Mouse (Mus musculus): ENCODE measurements around the gene Zfp595. TPM values are rescaled to one million over a fixed set of nuclear protein-coding genes. Genes with fewer than 3 reads are reported as not detected.
"Not testable (repeated sequence)": the region's sequence is repeated elsewhere in the genome, so short reads cannot be mapped to it uniquely, and the experiment has no call there.

Zfp595 gene
- 2.9 and 3.5 TPM in 2 replicates for polyA plus RNA-seq (2014; fragmentation: Nextera tagmentation; extraction: Ambion mirVana)

GRCm38 (mm10) chr13:67332019-67332724 is at the start of gene Zfp595:
TSS of gene Zfp595 (minus strand) at chr13:67332570.
- H3K27ac ChIP-seq (ENCODE audit: low read depth), result peak within 1 kb of the TSS; percentile 24
- DNase-seq (ENCODE audit: low spot score) (peak; percentile 91), ATAC-seq (replicated peaks; ENCODE audit: low FRiP score, low TSS enrichment, low read depth) (peak; percentile 95)
- peak within 1 kb of the TSS; percentile 71 for H3K4me2 ChIP-seq (ENCODE audit: low read length)
- H3K36me3 ChIP-seq (ENCODE audit: control insufficient read depth, insufficient read depth, low read length), result no peaks in the 10 kb centered on the region
- no peaks in the 10 kb centered on the region for H3K9me3 ChIP-seq (ENCODE audit: control insufficient read depth, low read length)
- 0 out of 2 replicates have a peak, but pooled peaks cover 5% of the 10 kb centered on the region for H3K4me1 ChIP-seq (replicated peaks; ENCODE audit: control insufficient read depth, insufficient read depth, low read length)
- H3K4me3 ChIP-seq (ENCODE audit: low read depth, low read length), result peak within 1 kb of the TSS; percentile 63
- 11% methylated on average over 17 of the region's 17 CpGs for WGBS
- no peaks in the 10 kb centered on the region for H3K27me3 ChIP-seq (replicated peaks; ENCODE audit: control insufficient read depth, insufficient read depth, low read length)
- peak within 1 kb of the TSS; percentile 45 for H3K9ac ChIP-seq (ENCODE audit: low read length)

GRCm38 (mm10) chr13:67376255-67376654 is 43.9 kb upstream of the Zfp595 start:
- H3K27me3 ChIP-seq (replicated peaks; ENCODE audit: control insufficient read depth, insufficient read depth, low read length); H3K36me3 ChIP-seq (ENCODE audit: control insufficient read depth, insufficient read depth, low read length); DNase-seq (ENCODE audit: low spot score); H3K4me2 ChIP-seq (ENCODE audit: low read length); ATAC-seq (replicated peaks; ENCODE audit: low FRiP score, low TSS enrichment, low read depth); H3K9ac ChIP-seq (ENCODE audit: low read length); H3K27ac ChIP-seq (ENCODE audit: low read depth); H3K4me3 ChIP-seq (ENCODE audit: low read depth, low read length); H3K9me3 ChIP-seq (ENCODE audit: control insufficient read depth, low read length); H3K4me1 ChIP-seq (replicated peaks; ENCODE audit: control insufficient read depth, insufficient read depth, low read length): not testable (repeated sequence)
- 78% methylated on average over 3 of the region's 3 CpGs for WGBS

- H3K27me3 ChIP-seq (replicated peaks; ENCODE audit: control insufficient read depth, insufficient read depth, low read length), result not testable (repeated sequence)
- 15% methylated on average over 13 of the region's 15 CpGs for WGBS
Observed at GRCm38 (mm10) chr13:67375050-67375911, 42.9 kb upstream of the Zfp595 start, which contains the start of the genes Gm28041 and Zfp456. TSS of gene Gm28041 (minus strand) at chr13:67375733. TSS of gene Zfp456 (minus strand) at chr13:67375810.

GRCm38 (mm10) chr13:67360131-67360744 is 27.9 kb upstream of the Zfp595 start, which contains the start of the genes Gm28044 and Zfp953:
TSS of gene Gm28044 (minus strand) at chr13:67360536.
TSS of gene Zfp953 (minus strand) at chr13:67360605.
- Histone ChIP-seq H3K4me1 (replicated peaks; ENCODE audit: control insufficient read depth, insufficient read depth, low read length) (peaks cover 6% of the 10 kb centered on the region; the same call in 1 of the 2 replicates), H3K4me2 (ENCODE audit: low read length) (peak within 1 kb of the TSS; percentile 53), H3K9me3 (ENCODE audit: control insufficient read depth, low read length) (no peaks in the 10 kb centered on the region), H3K9ac (ENCODE audit: low read length) (peak within 1 kb of the TSS; percentile 69), H3K4me3 (ENCODE audit: low read depth, low read length) (peak within 1 kb of the TSS; percentile 99), H3K27ac (ENCODE audit: low read depth) (peak within 1 kb of the TSS; percentile 67; the same call in 1 of the 2 replicates), H3K36me3 (ENCODE audit: control insufficient read depth, insufficient read depth, low read length) (no peaks in the 10 kb centered on the region), H3K27me3 (replicated peaks; ENCODE audit: control insufficient read depth, insufficient read depth, low read length) (no peaks in the 10 kb centered on the region)
- ATAC-seq (replicated peaks; ENCODE audit: low FRiP score, low TSS enrichment, low read depth) (peak; percentile 94), DNase-seq (ENCODE audit: low spot score) (peak; percentile 97)
- WGBS, result under 1% methylated on average over 15 of the region's 15 CpGs

More at GRCm38 (mm10) chr13:67375050-67375911, 42.9 kb upstream of the Zfp595 start, which contains the start of the genes Gm28041 and Zfp456:
- Histone ChIP-seq H3K9ac (ENCODE audit: low read length) (peak within 1 kb of the TSS; percentile 35), H3K4me3 (ENCODE audit: low read depth, low read length) (peak within 1 kb of the TSS; percentile 54), H3K4me2 (ENCODE audit: low read length) (peak within 1 kb of the TSS; percentile 49)
- not testable (repeated sequence) for H3K36me3 ChIP-seq (ENCODE audit: control insufficient read depth, insufficient read depth, low read length); H3K27ac ChIP-seq (ENCODE audit: low read depth); H3K4me1 ChIP-seq (replicated peaks; ENCODE audit: control insufficient read depth, insufficient read depth, low read length); H3K9me3 ChIP-seq (ENCODE audit: control insufficient read depth, low read length)
- DNase-seq (ENCODE audit: low spot score) (peak; percentile 81), ATAC-seq (replicated peaks; ENCODE audit: low FRiP score, low TSS enrichment, low read depth) (peak; percentile 97)

- Histone ChIP-seq H3K4me1 (replicated peaks; ENCODE audit: control insufficient read depth, insufficient read depth, low read length) (no peaks in the 10 kb centered on the region), H3K4me2 (ENCODE audit: low read length) (no peak overlapping the region), H3K4me3 (ENCODE audit: low read depth, low read length) (no peak overlapping the region), H3K9ac (ENCODE audit: low read length) (no peak overlapping the region), H3K27me3 (replicated peaks; ENCODE audit: control insufficient read depth, insufficient read depth, low read length) (no peaks in the 10 kb centered on the region), H3K9me3 (ENCODE audit: control insufficient read depth, low read length) (no peaks in the 10 kb centered on the region), H3K27ac (ENCODE audit: low read depth) (no peak overlapping the region), H3K36me3 (ENCODE audit: control insufficient read depth, insufficient read depth, low read length) (no peaks in the 10 kb centered on the region)
- DNase-seq (ENCODE audit: low spot score) (no peak), ATAC-seq (replicated peaks; ENCODE audit: low FRiP score, low TSS enrichment, low read depth) (no peak)
Observed at GRCm38 (mm10) chr13:67351854-67352253, 19.5 kb upstream of the Zfp595 start.

GRCm38 (mm10) chr13:67343422-67343821 is 11.1 kb upstream of the Zfp595 start:
- H3K9me3 ChIP-seq (ENCODE audit: control insufficient read depth, low read length), result no peaks in the 10 kb centered on the region
- no peak for ATAC-seq (replicated peaks; ENCODE audit: low FRiP score, low TSS enrichment, low read depth)
- H3K9ac ChIP-seq (ENCODE audit: low read length), result no peak overlapping the region

GRCm38 (mm10) chr13:67332877-67333276 is 507 bp upstream of the Zfp595 start:
- H3K4me3 ChIP-seq (ENCODE audit: low read depth, low read length), result peak overlapping the region; percentile 63
- H3K9me3 ChIP-seq (ENCODE audit: control insufficient read depth, low read length), result no peaks in the 10 kb centered on the region
- no peaks in the 10 kb centered on the region for H3K36me3 ChIP-seq (ENCODE audit: control insufficient read depth, insufficient read depth, low read length)
- peak overlapping the region; percentile 45 for H3K9ac ChIP-seq (ENCODE audit: low read length)
- H3K27ac ChIP-seq (ENCODE audit: low read depth), result peak overlapping the region; percentile 24
- H3K4me1 ChIP-seq (replicated peaks; ENCODE audit: control insufficient read depth, insufficient read depth, low read length), result 0 out of 2 replicates have a peak, but pooled peaks cover 5% of the 10 kb centered on the region
- WGBS, result 64% methylated on average over 1 of the region's 1 CpGs
- DNase-seq (ENCODE audit: low spot score) (no peak), ATAC-seq (replicated peaks; ENCODE audit: low FRiP score, low TSS enrichment, low read depth) (no peak; the same call in 1 of the 2 replicates)
- no peaks in the 10 kb centered on the region for H3K27me3 ChIP-seq (replicated peaks; ENCODE audit: control insufficient read depth, insufficient read depth, low read length)
- H3K4me2 ChIP-seq (ENCODE audit: low read length), result peak overlapping the region; percentile 71

More at GRCm38 (mm10) chr13:67343422-67343821, 11.1 kb upstream of the Zfp595 start:
- Histone ChIP-seq H3K4me1 (replicated peaks; ENCODE audit: control insufficient read depth, insufficient read depth, low read length) (no peaks in the 10 kb centered on the region), H3K36me3 (ENCODE audit: control insufficient read depth, insufficient read depth, low read length) (peaks cover 12% of the 10 kb centered on the region), H3K4me3 (ENCODE audit: low read depth, low read length) (no peak overlapping the region), H3K27me3 (replicated peaks; ENCODE audit: control insufficient read depth, insufficient read depth, low read length) (no peaks in the 10 kb centered on the region), H3K4me2 (ENCODE audit: low read length) (no peak overlapping the region), H3K27ac (ENCODE audit: low read depth) (no peak overlapping the region)
- no peak for DNase-seq (ENCODE audit: low spot score)
- 89% methylated on average over 2 of the region's 2 CpGs for WGBS

GRCm38 (mm10) chr13:67306718-67307117 is 25.7 kb downstream of the Zfp595 start:
- H3K9me3 ChIP-seq (ENCODE audit: control insufficient read depth, low read length), result no peaks in the 10 kb centered on the region
- H3K36me3 ChIP-seq (ENCODE audit: control insufficient read depth, insufficient read depth, low read length), result no peaks in the 10 kb centered on the region
- ATAC-seq (replicated peaks; ENCODE audit: low FRiP score, low TSS enrichment, low read depth), result peak; percentile 63
- H3K27me3 ChIP-seq (replicated peaks; ENCODE audit: control insufficient read depth, insufficient read depth, low read length), result no peaks in the 10 kb centered on the region
- peak overlapping the region; percentile 83 for H3K4me3 ChIP-seq (ENCODE audit: low read depth, low read length)
- H3K27ac ChIP-seq (ENCODE audit: low read depth), result 0 out of 2 replicates have a peak overlapping the region, but pooled peaks have one; percentile 43
- peaks cover 5% of the 10 kb centered on the region for H3K4me1 ChIP-seq (replicated peaks; ENCODE audit: control insufficient read depth, insufficient read depth, low read length)
- 29% methylated on average over 5 of the region's 5 CpGs for WGBS
- no peak for DNase-seq (ENCODE audit: low spot score)
- H3K4me2 ChIP-seq (ENCODE audit: low read length), result peak overlapping the region; percentile 94
- H3K9ac ChIP-seq (ENCODE audit: low read length), result peak overlapping the region; percentile 73
